Mouse (Mus musculus): ENCODE measurements around the gene Dydc2.

Dydc2 gene

DNA sequence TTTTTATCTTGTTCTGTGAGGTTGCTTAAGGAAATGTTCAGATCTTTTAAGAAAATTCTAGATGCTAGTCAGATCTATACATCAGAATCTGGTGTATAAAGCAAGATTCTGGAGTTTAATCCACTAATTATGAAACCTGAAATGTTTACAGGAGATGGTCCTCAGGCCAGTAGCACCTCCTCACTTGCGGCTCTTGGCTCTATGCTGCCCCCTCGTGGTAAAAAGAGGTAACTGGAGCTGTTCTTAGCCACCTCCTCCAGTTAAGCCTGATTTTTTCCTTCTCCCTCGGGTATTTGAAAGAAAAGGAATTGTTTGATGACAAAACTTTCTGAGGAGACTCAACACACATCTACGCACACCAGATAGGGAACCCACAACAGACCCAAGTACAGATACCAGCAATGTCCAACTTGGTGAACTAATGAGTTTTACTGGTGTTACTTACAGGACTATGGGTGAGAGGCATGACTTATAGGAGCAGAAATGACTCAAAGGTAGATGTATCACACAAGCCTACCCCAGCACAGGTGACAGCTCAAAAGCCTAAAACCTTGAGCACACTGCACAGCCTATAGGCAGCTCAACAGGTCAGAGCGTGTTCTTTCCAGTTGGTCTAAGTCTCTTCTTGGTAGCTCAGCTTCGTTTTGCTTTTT is 33.7 kb downstream of the Dydc2 start:
- DNase-seq (ENCODE audit: low spot score), result no peak

DNA sequence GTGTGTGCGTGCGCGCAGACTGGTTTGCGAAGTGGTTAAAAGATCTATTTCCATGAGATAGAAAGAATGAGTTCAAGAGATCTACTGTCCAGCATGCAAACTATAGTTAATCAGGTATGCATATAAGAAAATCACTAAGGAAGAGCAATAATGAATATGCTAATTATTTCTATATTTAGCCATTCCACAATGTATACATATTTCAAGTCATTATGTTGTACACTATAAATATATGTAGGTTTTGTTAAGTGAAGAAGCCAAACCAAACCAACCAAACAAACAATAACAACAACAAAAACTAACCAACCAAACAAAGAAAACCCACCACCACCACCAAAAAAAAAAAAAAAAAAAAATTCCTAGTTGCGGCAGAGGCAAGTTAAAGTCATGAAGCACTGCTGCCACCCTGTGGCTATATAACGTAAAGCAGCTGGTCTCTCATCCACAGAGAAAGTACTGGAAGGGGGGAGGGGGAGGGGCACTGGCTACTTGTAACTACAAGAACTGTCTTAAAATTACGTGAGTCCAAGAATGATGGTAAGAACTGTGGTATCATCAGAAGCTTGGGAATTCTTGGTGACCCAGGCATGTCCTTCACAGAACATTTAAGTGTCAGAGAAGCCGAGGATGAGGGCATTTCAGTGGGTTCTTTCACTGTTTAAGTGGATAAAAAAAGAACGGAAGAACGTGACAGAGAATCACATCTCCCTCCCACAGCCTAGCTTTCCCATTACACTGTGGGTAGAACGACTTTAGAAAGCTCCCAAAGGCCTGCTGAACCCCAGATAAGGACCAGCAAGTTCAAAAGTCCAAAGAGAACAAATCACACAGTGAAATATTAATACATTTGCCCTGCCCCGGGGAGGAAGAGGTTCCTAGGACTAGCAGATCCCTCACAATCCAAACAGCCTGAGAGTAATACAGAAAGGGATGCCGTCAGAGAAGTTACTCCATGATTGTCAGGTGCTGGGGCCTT is 35.6 kb downstream of the Dydc2 start:
- DNase-seq (ENCODE audit: low spot score), result peak; percentile 16

DNA sequence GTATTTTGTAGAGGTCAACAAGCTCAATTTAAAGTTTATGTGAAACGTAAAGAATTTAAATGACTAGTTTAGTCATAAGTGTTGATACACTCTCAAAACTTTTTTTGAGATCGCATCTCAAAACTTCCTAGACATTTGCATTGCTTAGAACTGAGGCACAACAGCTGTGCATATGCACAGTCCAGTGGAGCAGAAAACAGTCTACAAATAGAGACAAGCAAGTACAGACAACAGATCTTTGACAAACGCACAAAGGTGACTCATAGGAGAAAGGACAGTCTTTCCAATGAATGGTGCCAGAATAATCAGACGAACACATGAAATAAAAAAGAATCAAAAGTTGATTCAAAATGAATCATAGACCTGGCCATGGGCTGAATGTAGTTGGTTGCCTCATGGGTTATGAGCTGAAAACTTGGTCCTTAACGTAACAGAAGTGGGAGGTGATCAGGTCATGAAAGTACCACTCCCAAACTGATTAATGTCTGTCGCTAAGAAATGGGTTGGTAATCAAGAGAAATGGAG is 38.0 kb downstream of the Dydc2 start:
- DNase-seq (ENCODE audit: low spot score), result no peak

DNA sequence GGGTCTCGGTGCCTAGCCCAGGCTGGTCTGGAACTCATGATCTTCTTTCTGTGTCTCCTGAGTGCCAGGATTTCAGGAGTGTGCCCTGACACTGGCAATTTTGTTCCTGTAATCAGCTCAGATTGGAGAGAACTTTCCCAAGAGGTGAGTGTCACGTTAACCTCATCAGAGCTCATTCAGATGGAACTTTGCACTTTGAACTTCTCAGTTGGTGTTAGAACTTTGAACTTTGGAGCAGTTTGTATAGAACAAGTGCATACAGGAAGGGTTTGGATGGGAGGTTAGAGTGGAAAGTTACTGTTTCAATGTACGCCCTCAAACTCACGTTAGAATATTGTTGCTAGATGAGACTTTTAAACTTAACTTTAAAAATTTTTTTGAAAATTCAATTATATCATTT is 39.7 kb downstream of the Dydc2 start:
- DNase-seq (ENCODE audit: low spot score), result no peak

DNA sequence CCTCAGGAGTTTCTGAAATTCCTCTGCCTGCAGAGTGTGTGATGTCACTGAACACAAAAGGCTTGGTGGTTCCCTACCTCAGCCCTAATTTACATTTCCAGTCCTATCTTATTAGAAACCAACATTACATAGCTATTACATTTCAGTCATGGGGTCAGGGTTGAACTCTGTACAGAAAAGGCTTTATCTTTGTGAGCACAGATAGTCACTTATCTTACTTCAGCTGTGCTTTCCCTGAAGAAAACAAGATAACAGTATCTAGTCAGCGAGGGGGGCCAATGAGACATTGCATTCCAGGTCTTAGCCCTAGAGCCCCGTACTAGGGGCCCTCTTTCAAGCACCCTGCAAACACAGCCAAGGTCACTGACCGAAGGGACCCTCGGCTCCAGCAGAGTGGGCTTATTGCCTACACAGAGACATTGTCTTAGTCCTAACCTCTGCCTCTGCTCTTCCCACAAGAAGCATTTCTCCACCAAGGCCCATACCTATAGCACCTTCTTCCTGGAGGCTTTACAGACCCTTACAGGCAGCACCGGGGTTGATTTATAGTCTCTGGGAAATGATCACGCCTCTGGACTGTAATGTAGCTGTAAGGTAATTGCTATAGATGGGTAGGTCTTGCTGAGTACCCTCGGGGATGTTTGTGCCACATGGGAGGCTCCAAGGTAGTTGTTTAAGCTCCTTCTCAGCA is 43.3 kb downstream of the Dydc2 start:
- DNase-seq (ENCODE audit: low spot score), result no peak

DNA sequence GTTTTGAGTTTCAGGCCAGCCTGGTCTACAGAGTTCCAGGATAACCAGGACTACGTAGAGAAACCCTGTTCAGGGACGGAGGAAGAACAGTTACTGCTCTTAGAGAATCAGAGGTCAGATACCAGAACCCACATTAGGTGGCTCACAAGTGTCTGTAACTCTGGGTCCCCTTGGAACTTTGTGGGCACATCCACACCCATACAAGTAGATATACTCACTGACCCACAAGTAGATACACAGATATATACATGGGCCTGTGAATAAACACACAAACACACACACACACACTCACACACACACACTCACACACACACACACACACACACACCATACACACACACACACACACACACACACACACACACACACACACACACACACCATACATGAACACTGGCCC is 43.9 kb downstream of the Dydc2 start:
- no peak for DNase-seq (ENCODE audit: low spot score)

DNA sequence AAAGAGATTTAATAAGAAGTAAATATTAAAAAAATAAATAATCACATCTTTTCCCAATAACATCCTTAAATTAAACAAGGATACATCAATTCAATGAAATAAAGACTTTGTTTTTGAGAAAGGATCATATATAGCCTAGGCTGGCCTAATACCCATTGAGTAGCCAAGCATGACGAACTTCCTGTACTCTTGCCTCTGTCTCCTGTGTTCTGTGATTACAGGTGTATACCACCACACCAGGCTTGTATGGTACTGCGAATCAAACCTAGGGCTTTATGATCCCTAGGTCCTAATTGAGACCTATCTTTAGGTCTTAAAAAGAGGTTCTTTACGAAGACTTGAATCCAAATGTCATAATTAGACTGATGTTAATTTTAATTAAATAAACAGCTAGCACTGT is 47.8 kb downstream of the Dydc2 start:
- no peak for DNase-seq (ENCODE audit: low spot score)

DNA sequence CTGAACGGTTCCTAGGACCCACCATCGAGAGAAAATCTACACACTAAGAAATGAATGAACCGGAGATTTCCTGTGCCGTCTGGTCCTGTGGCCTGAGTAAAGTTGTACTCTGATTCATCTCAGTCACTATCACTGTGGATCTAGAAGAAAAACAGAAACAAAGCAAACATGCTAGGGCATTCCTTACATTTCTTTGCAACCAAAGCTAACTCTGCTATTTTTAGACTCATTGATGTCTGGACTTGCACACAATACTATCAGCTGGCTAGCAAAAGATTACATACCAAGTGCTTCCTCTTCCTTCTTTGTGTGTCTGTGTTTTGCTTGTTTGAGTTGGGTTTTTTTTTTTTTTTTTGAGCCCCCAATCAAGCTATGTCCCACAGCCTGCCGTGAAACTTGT is 51.5 kb downstream of the Dydc2 start:
- no peak for DNase-seq (ENCODE audit: low spot score)

DNA sequence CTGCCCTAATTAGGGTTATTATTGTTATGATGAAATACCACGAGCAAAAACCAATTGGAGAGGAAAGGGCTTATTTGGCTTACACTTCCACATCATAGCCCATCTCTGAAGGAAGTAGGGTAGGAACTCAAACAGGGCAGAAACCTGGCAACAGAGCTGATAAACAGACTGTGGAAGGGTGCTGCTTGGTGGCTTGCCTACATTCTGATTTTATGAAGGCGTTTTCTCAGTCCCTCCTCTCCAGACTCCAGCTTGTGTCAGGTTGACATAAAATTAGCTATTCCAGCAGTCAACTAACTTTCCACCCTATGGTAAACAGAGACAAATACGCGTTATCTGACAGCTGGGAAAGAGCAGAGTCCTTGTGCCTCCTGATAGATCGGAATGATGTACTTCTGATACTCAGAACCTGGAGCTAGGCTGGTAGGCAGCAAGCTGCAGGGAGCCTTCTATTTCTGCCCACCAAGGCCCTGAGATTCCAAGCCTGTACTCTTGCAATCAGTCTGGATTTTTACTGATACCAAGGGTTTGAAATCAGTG is 54.2 kb downstream of the Dydc2 start:
- no peak for DNase-seq (ENCODE audit: low spot score)

DNA sequence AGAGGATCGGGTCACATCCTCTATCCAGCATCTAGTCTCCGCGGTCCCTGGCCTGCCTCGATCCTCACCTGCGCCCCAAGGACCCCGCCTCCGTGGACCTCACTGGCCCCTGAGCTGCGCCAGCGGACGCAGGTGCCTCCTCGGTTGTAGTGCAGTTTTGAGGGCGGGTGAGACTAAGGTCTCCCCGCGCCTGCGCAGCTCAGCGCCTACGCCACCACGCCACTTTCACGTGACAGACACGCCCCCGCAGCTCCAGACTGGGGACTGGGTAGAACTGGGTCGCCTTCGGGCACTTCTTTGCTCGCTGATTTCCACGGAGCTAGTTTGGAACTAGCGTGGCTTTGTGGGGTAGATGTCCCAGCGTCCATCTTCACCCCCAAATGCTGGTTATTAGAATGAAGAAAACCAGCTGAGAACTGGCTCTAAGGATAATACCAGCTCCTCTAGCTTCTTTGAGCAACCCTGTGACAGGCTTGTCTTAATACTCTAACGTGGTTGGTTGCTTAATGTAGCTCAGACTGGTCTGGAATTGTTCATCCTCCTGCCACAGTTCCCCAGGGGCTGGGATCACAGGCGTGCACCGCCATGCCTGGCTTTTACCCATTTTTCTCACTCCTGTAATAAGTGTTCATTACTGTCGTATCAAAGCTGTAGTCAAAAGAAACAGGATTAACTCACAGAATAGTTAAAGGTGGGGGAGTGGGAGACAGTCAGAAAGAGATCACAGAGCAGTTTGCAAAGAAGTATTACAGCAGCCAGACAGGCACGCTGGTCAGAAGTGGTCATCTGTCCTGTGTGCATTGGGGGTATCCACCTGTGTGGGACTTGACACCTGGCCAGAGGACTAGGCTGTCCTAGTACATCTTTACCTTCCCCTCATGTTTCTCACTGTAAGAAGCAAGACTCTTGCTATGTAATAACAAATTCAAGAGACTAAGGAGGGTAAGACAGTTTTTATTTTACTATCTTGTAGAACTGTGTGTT is 55.1 kb downstream of the Dydc2 start, which contains the start of gene Fam213a:
TSS of gene Fam213a (minus strand) at position 159 of the 984 bp plus-strand sequence.
- DNase-seq (ENCODE audit: low spot score), result peak; percentile 68

DNA sequence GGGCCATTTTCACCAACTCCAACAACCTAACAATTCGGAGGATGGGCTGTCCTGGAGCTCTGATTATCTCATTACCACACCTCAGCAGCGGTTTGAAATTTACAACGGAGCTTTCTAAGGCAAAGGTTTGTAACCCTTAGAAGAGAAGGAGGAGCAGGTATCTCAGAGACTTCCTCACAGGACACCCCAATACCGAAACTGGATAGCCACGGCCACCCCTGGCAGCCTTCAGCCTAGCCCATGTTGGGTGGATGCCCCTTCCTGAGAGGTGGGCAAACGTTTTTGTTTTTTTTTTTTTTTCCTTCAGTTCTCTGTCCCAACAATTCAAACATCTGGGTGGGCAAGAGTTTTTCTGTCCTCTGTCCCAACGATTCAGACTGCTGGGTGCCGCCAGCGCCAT is 55.9 kb downstream of the Dydc2 start:
- no peak for DNase-seq (ENCODE audit: low spot score)

DNA sequence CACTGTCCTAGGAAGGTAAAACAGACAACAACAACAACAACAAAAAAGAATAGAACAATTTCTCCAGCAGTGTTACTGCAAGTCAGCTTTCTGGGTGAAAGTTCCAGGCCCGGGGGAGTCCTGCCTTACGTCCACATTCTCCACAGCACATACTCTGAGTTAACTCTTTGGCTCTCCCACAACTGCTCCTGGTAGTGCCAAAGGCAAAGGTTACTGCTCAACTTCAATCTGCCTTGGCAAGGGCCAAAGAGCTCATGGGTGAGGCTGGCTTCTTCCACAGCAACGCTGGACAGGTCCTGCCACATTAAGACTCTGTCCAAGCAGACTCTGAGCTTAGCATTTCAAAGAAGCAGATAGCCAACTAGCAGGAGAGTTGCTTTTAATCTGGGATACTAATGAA is 57.1 kb downstream of the Dydc2 start:
- no peak for DNase-seq (ENCODE audit: low spot score)

DNA sequence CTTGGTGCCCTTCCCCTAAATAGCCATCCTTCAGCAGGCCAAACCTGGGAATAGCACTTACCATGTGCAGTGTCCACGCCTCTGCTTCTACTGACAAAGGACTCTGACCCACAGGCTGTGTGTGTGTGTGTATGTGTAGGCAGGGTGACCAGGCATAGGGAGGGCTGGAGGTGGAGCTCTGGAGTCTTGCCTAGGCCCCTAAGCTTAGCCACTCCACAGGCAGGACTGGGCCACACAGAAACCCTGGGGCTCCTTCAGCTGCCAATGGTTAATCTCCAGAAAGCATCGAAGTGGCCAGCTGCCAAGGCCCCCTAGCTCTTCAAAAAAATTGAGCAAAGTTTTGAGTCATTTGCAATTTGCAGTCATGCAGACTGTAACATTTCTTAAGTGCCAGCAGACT is 60.9 kb downstream of the Dydc2 start:
- no peak for DNase-seq (ENCODE audit: low spot score)

DNA sequence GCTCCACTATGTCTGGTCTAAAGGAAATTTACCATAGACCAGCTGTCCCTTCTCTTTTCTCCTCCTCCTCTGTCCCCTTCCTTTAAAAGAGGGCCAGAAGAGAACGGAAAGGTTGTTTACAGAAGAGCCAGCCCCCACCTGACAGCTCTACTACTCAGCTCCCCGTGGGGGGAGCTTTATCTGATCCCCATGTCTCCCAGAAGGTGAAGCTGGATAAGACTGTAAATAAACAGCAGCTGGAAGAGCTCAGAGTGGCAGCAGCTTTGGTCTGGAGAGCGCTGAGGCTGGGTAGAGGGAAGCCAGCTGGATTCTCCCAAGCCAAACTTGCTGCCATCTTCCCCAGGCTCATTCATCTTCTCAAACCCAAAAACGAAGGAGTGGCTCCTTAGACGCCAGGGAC is 61.4 kb downstream of the Dydc2 start:
- DNase-seq (ENCODE audit: low spot score), result no peak

DNA sequence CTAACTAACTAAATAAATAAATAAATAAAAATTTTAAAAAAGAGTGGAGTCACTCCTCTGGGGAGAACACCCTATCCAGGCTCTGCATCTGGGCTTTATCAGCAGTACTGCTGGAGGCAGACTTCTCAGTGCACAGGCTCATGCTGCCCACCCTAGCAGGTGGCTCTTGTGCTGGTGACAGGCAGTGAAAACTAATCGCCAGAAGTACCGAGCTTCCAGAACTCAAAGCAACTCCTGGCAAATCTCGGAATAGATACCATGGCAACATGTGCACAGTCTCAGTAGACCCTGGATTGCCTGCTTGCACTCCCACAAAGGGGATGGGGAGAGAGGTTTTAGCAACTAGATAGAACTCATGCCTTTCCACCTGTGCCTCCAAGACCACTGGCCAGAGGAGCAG is 62.1 kb downstream of the Dydc2 start:
- no peak for DNase-seq (ENCODE audit: low spot score)

DNA sequence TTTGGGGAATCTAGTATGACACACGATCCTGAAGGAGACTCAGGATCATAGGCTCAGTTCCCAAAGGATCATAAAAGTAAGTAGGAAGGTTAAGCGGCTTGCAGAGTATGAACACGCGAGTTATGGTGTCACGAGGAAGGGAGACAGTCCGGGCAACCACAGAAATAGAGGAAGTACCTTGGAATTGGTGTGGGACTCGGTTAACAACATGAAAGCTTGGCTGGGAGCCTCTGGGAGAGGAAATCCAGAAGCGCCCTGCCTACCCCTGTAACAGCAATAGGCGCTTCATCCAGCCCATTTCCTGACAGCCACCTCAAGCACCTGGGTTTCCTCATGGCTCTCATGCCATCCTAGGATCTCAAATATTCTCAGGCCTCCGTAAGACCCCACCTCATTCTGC is 62.7 kb downstream of the Dydc2 start:
- no peak for DNase-seq (ENCODE audit: low spot score)

DNA sequence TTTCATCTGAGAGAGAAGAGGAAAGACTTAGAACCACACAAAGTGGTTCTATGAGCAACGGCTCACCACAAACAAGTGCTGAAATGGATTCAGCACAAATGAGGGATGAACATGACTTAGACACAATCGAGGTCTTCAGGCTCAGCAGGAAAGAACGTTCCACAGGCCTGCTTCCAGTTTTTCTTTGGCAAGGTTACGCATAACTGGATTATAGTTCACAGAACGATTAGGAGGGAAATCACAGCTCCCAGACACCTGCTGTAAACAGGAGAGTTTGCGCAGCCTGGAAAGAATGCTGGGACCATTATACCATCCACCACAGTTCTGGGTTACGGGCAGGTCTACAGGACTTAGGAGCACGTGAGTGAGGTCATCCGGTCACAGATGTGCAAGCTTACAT is 63.3 kb downstream of the Dydc2 start:
- no peak for DNase-seq (ENCODE audit: low spot score)

DNA sequence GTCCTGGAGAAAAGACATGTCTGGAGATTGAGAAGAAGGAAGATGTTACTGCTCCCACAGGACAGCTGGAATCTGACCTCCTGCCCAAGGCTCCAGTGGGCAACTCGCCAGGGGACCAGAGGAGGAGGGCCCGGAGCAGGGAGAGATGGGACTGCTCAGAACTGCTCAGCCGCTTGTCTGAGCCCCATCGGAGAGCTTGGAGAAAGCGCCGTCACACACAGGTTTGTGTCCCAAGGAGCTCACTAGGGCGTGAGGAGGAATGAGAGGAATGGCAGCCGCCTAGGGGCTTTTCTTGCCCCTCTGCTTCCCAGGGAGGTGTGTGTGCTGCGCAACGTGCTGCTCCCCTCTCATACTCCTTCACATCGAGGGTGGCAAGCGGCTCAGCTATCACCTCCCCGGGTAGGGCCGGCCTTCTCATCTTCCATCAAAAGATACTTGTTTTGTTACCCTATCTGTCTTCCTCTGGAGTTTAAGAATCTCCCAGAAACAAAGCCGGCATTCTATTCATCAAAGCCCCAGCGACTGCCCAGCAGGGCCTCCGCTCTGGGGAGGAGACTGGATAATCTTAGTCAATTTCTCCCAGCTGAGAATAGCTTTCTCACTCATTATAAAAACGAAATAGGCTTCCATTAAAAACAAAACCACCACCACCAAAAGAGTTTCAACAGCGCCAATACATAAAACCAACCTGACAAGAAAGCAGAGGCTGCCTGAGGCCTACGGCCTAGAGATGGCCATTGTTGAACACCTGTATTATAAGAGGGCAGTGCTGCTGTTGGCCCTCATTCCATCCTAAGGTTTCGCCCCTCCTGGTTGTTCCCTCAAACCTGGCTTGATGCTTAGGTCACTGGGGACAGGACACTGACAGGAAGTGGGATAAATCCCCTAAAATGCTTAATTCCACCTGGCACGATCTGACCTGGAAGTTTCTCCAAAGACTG is 64.5 kb downstream of the Dydc2 start:
- DNase-seq (ENCODE audit: low spot score), result peak; percentile 56

DNA sequence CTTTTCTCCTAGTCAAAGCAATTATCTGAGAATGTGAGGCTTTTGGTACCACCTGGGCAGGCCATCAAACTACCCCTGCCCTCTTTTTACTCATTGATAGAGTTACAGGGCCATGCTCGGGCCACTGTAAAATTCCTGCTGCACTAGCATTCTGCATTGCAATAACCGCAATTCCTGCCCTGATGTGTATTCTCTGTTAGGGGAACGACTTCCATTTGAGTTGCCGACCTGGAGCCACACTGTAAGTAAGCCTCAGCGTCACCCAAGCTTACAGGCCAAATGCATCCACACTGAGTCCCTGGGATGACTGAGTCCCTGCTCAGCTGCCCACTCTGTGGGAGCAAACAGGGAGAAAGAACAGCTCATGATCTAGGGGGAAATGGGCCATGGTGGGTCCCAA is 67.4 kb downstream of the Dydc2 start:
- no peak for DNase-seq (ENCODE audit: low spot score)

DNA sequence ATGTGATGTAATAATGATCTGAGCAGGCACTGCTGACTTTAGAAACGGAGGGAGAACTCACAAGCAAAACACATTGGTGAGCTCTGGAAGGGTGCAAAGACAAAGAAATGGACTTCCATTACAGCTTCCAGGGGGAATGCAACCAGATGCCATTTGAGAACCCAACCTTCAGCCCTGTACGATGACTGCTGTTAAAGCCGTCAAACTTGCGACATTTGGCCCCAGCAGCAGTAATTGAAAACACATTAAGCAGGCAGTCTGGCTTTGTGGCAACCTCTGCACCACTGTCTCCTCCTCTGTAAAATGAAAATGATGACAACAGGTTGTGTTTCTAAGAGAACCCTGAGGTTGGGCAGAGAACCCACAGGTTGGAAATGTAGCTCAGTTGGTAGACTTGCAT is 68.2 kb downstream of the Dydc2 start:
- DNase-seq (ENCODE audit: low spot score), result no peak

Data from ovary, postnatal 10 days (tissue).